Mouse (Mus musculus) stomach, embryonic 16.5 days (tissue): ENCODE data around the gene Prpf6. TPM values are rescaled to one million over a fixed set of nuclear protein-coding genes. Genes with fewer than 3 reads are reported as not detected.
A peak's percentile ranks its signal among the peaks of the same experiment; 100 is the strongest.

Experiments used
- ATAC-seq: fragments of 200-750 bp; cut with Nextera tagmentation; 2 replicates; pipeline ENCODE4 v1.8.0; 2017; ENCODE audit warnings: moderate number of reproducible peaks, moderate TSS enrichment; ENCODE audit not compliant: insufficient read depth, low FRiP score
- H3K27ac ChIP-seq: fragments of 300-500 bp; sonication (generic); 2 replicates; pipeline ENCODE4 v1.5.1; 2014; ENCODE audit warnings: low read length
- H3K27me3 ChIP-seq: fragments of 300-500 bp; sonication (generic); 2 replicates; pipeline ENCODE4 v1.6.1; 2014; ENCODE audit warnings: low read length, control low read depth, mixed read lengths; ENCODE audit not compliant: control insufficient read depth, insufficient read depth
- H3K36me3 ChIP-seq: fragments of 300-500 bp; sonication (generic); 2 replicates; pipeline ENCODE4 v1.6.1; 2014; ENCODE audit warnings: low read length; ENCODE audit not compliant: control insufficient read depth, insufficient read depth
- H3K4me1 ChIP-seq: fragments of 300-500 bp; sonication (generic); 2 replicates; pipeline ENCODE4 v1.6.1; 2014; ENCODE audit warnings: low read length, control low read depth, mixed read lengths; ENCODE audit not compliant: control insufficient read depth, insufficient read depth
- H3K4me2 ChIP-seq: fragments of 300-500 bp; sonication (generic); 2 replicates; pipeline ENCODE4 v1.6.1; 2014; ENCODE audit warnings: low read depth, low read length, mixed read lengths
- H3K4me3 ChIP-seq: fragments of 300-500 bp; sonication (generic); replicated peaks from 2 replicates; pipeline ENCODE4 v1.5.1; 2014; ENCODE audit warnings: mild to moderate bottlenecking, low read length
- H3K9ac ChIP-seq: fragments of 300-500 bp; sonication (generic); 2 replicates; pipeline ENCODE4 v1.6.1; 2014; ENCODE audit warnings: low read length
- H3K9me3 ChIP-seq: fragments of 300-500 bp; sonication (generic); replicated peaks from 2 replicates; pipeline ENCODE4 v1.6.1; 2016; ENCODE audit warnings: low read length, control low read depth; ENCODE audit not compliant: control insufficient read depth
- WGBS: fragments of 180-500 bp; shearing (Covaris S2); extraction: QIAGEN DNeasy Blood & Tissue Kit; methylation state at CpG from one replicate; pipeline ENCODE4 v1.1.7; 2014; 5-methylcytosine and 5-hydroxymethylcytosine counted together
- polyA plus RNA-seq: library from polyadenylated mRNA; unstranded; fragments of >200 nt; fragmentation: Nextera tagmentation; extraction: Ambion mirVana; gene quantifications from 2 replicates; pipeline ENCODE4 v1.2.1, GENCODE M21; 2015

Prpf6 gene
- polyA plus RNA-seq, 1 experiment from 2014 or later = 59.1 TPM

- no peak for ATAC-seq
- Histone ChIP-seq H3K27ac (no peak overlapping the region), H3K4me2 (no peak overlapping the region), H3K27me3 (peaks cover 57% of the 10 kb centered on the region), H3K4me3 (no peak overlapping the region), H3K9me3 (no peaks in the 10 kb centered on the region), H3K4me1 (peaks cover 10% of the 10 kb centered on the region), H3K36me3 (no peaks in the 10 kb centered on the region), H3K9ac (no peak overlapping the region)
- 52% methylated on average over 1 of the region's 1 CpGs for whole genome bisulfite sequencing
Measured at GRCm38 (mm10) chr2:181673501-181673900, 81.8 kb downstream of the Prpf6 start.

DNA sequence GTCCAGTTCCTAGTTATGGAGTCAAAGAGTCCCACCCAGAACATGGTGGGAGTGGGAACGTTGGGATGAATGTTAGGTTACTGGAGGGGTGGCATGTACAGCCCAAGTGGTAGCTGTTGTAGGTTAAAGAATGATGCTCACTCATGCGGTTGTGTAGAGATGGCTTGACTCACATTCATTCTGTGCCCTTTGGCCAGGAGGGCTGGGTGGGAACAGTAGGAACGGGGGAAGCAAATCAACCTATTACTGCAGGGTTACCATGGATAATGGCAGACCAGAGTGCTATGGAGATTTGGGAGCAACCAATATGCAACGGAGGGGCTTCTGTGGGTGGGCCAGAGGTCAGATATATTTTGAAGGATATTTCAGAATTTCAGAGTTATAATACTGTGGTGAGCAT is 83.3 kb downstream of the Prpf6 start:
- peaks cover 42% of the 10 kb centered on the region for H3K27me3 ChIP-seq
- peaks cover 14% of the 10 kb centered on the region for H3K4me1 ChIP-seq
- WGBS = 69% methylated on average over 4 of the region's 4 CpGs

GRCm38 (mm10) chr2:181675454-181675853 is 83.8 kb downstream of the Prpf6 start:
- no peaks in the 10 kb centered on the region for H3K36me3 ChIP-seq
- H3K9ac ChIP-seq = peak overlapping the region; percentile 33; the same call in 1 of the 2 replicates
- no peak overlapping the region for H3K27ac ChIP-seq
- ATAC-seq = no peak
- H3K4me1 ChIP-seq = peaks cover 14% of the 10 kb centered on the region
- peak overlapping the region; percentile 34 for H3K4me2 ChIP-seq
- no peak overlapping the region for H3K4me3 ChIP-seq
- H3K9me3 ChIP-seq = no peaks in the 10 kb centered on the region
- WGBS = 5% methylated on average over 14 of the region's 14 CpGs
- peaks cover 37% of the 10 kb centered on the region for H3K27me3 ChIP-seq

More for the DNA sequence above, 83.3 kb downstream of the Prpf6 start:
- no peaks in the 10 kb centered on the region for H3K36me3 ChIP-seq
- no peak overlapping the region for H3K4me3 ChIP-seq
- ATAC-seq = no peak
- H3K4me2 ChIP-seq = no peak overlapping the region
- no peaks in the 10 kb centered on the region for H3K9me3 ChIP-seq
- H3K27ac ChIP-seq = no peak overlapping the region
- no peak overlapping the region for H3K9ac ChIP-seq

GRCm38 (mm10) chr2:181676424-181676823 is 84.8 kb downstream of the Prpf6 start:
- peaks cover 14% of the 10 kb centered on the region for H3K4me1 ChIP-seq
- no peak overlapping the region for H3K4me2 ChIP-seq
- H3K4me3 ChIP-seq = no peak overlapping the region
- H3K27me3 ChIP-seq = peaks cover 27% of the 10 kb centered on the region
- WGBS = 63% methylated on average over 2 of the region's 2 CpGs
- H3K9me3 ChIP-seq = no peaks in the 10 kb centered on the region
- no peak overlapping the region for H3K9ac ChIP-seq
- peak overlapping the region; percentile 42; the same call in 1 of the 2 replicates for H3K27ac ChIP-seq
- no peak for ATAC-seq
- no peaks in the 10 kb centered on the region for H3K36me3 ChIP-seq

- H3K4me2 ChIP-seq = no peak overlapping the region
- WGBS = 62% methylated on average over 5 of the region's 5 CpGs
- no peak for ATAC-seq
- no peaks in the 10 kb centered on the region for H3K36me3 ChIP-seq
- H3K27me3 ChIP-seq = peaks cover 19% of the 10 kb centered on the region
- no peak overlapping the region for H3K4me3 ChIP-seq
- H3K9ac ChIP-seq = 0 out of 2 replicates have a peak overlapping the region, but pooled peaks have one; percentile 18
- H3K9me3 ChIP-seq = no peaks in the 10 kb centered on the region
- H3K27ac ChIP-seq = peak overlapping the region; percentile 59
- H3K4me1 ChIP-seq = peaks cover 16% of the 10 kb centered on the region
Measured at GRCm38 (mm10) chr2:181677096-181677754, 85.6 kb downstream of the Prpf6 start.

- H3K4me1 ChIP-seq = peaks cover 16% of the 10 kb centered on the region
- H3K9me3 ChIP-seq = no peaks in the 10 kb centered on the region
- H3K4me2 ChIP-seq = no peak overlapping the region
- ATAC-seq = no peak
- peak overlapping the region; percentile 59 for H3K27ac ChIP-seq
- no peak overlapping the region for H3K9ac ChIP-seq
- H3K27me3 ChIP-seq = peaks cover 14% of the 10 kb centered on the region
- no peaks in the 10 kb centered on the region for H3K36me3 ChIP-seq
- WGBS = 41% methylated on average over 3 of the region's 3 CpGs
- H3K4me3 ChIP-seq = no peak overlapping the region
Measured at GRCm38 (mm10) chr2:181677755-181678098, 86.1 kb downstream of the Prpf6 start.

DNA sequence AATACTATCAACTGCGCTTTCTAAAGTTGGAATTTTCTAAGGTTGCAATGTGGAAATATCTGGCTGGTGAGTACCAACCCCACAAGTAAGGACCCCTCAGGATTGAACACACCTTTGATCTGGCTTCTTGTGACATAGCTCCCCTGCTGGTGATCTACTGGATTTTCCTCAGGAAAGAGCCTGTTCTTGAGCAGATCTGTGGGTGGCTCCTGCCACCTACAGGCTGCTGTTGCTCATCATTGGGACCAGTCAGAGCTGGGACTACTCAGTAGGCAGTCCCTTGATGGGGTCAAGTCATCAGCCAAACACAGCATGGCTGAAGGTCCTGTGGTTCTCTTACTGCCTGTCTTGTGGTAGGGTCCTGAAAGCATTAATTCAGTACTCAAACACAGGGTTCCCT is 87.1 kb downstream of the Prpf6 start:
- H3K36me3 ChIP-seq = no peaks in the 10 kb centered on the region
- peak; percentile 76 for ATAC-seq
- H3K4me3 ChIP-seq = no peak overlapping the region
- 0 out of 2 replicates have a peak, but pooled peaks cover 4% of the 10 kb centered on the region for H3K27me3 ChIP-seq
- peaks cover 16% of the 10 kb centered on the region for H3K4me1 ChIP-seq
- H3K4me2 ChIP-seq = no peak overlapping the region
- 52% methylated on average over 1 of the region's 1 CpGs for WGBS
- H3K9ac ChIP-seq = no peak overlapping the region
- H3K27ac ChIP-seq = no peak overlapping the region
- H3K9me3 ChIP-seq = no peaks in the 10 kb centered on the region

DNA sequence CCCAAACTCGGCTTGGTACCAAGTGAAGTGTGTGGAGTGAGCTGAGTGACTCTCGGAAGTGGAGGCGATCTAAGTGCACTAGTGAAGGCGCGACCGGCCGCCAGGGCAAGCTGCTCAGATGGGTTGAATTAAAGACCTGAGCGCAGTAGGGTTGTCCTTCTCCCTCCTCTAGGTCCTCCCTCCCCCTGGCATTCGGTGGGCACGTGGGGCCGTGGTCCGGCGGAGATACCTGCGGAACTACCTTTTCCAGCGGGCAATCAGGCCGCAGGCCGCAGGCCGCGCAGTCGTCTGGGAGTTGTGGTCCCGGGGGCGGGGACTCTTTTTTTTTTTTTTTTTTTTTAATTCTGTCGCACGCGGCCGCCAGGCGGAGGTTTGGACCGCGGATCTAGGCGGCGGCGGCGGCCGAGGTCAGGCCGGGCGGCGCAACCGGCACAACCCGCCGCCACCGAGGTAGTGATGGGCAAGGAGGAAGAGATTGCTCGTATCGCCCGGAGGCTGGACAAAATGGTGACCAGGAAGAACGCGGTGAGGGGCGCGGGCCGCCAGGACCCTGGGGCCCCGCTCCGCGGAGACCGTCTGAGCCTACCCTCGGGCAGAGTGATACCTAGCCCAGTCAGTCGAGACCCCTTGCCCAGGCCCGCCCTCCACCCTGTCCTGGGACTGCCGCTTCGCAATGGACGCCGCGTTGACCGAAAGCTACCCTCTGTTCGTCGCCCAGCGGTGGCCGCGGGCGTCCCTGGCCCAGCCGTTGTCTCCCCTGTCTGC is 88.5 kb downstream of the Prpf6 start, which contains the start of gene Tcea2:
Gene Tcea2, plus strand, starts transcription at position 360 of the 765 bp plus-strand sequence.
- H3K27me3 ChIP-seq = no peaks in the 10 kb centered on the region
- H3K9me3 ChIP-seq = no peaks in the 10 kb centered on the region
- H3K36me3 ChIP-seq = no peaks in the 10 kb centered on the region
- peak within 1 kb of the TSS; percentile 36 for H3K27ac ChIP-seq
- peak within 1 kb of the TSS; percentile 78 for H3K4me3 ChIP-seq
- under 1% methylated on average over 68 of the region's 69 CpGs for WGBS
- peaks cover 16% of the 10 kb centered on the region for H3K4me1 ChIP-seq
- peak; percentile 19 for ATAC-seq
- peak within 1 kb of the TSS; percentile 93 for H3K9ac ChIP-seq
- H3K4me2 ChIP-seq = peak within 1 kb of the TSS; percentile 88

DNA sequence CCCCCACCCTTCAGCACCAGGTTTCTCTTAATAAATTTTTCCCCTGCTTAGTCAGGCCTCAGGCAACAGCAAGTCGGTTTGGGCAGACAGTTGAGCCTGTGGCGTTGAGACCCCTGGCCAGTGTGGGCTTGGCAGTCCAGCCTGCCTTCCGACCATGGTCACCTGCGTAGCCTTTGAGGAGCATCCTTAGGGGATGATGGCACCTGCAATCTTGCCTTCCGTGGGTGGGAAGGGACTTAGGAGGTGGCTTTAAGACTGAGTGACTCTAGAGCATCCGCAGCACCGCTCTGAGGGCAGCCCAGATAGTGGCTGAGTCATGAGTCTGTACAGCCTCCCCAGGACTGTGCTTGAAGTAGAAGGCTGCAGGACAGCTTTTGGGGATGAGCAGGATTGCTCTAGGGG is 89.0 kb downstream of the Prpf6 start:
- Histone ChIP-seq H3K4me2 (peak overlapping the region; percentile 88), H3K4me1 (peaks cover 16% of the 10 kb centered on the region), H3K9me3 (no peaks in the 10 kb centered on the region), H3K27me3 (no peaks in the 10 kb centered on the region), H3K4me3 (peak overlapping the region; percentile 78), H3K27ac (0 out of 2 replicates have a peak overlapping the region, but pooled peaks have one; percentile 23), H3K9ac (peak overlapping the region; percentile 93), H3K36me3 (peaks cover under 1% of the 10 kb centered on the region; the same call in 1 of the 2 replicates)
- no peak for ATAC-seq
- WGBS = 14% methylated on average over 7 of the region's 7 CpGs
